Mouse (Mus musculus) CH12.LX (cell line): ENCODE data around the gene Bmp10. TPM values are rescaled to one million over a fixed set of nuclear protein-coding genes. Genes with fewer than 3 reads are reported as not detected.
A peak's percentile ranks its signal among the peaks of the same experiment; 100 is the strongest.

Experiments
- DNase-seq: peaks from one replicate; pipeline ENCODE4 v3.0.0-alpha.2; 2013; ENCODE audit errors: extremely low read depth
- H3K27ac ChIP-seq: 2 replicates; pipeline ENCODE4 v1.5.1; 2012; ENCODE audit warnings: low read depth, mild to moderate bottlenecking, control low read depth, moderate library complexity; ENCODE audit not compliant: insufficient read depth
- H3K27me3 ChIP-seq: replicated peaks from 2 replicates; pipeline ENCODE3; 2012; ENCODE audit warnings: inconsistent platforms
- H3K36me3 ChIP-seq, 2 experiments: replicated peaks in 1 of 2; 2 replicates each; pipeline versions ENCODE3 to v1.6.1; 2012; ENCODE audit warnings: inconsistent platforms in 1 of 2, low read length in 1 of 2, mild to moderate bottlenecking in 1 of 2, mixed read lengths in 1 of 2, moderate library complexity in 1 of 2; ENCODE audit not compliant: control insufficient read depth in 1 of 2, insufficient read depth in 1 of 2
- H3K4me1 ChIP-seq, 2 experiments: 2 replicates each; pipeline ENCODE4 v1.6.1; 2012; ENCODE audit warnings: inconsistent platforms in 1 of 2, moderate library complexity in 1 of 2; ENCODE audit not compliant: insufficient read depth in 2 of 2, control insufficient read depth in 1 of 2
- H3K4me2 ChIP-seq: 2 replicates; pipeline ENCODE4 v1.6.1; 2012; ENCODE audit warnings: low read depth, mild to moderate bottlenecking, control low read depth; ENCODE audit not compliant: poor library complexity, insufficient read depth, severe bottlenecking
- H3K4me3 ChIP-seq, 3 experiments: fragments of 150-350 bp in 1 of 3; sonication (generic) in 1 of 3; replicated peaks in 1 of 3; 2 replicates each; pipeline versions ENCODE3 to v1.5.1; 2011 to 2012; ENCODE audit warnings: low read depth in 2 of 3, low read length in 2 of 3, mild to moderate bottlenecking in 2 of 3, moderate library complexity in 2 of 3, control low read depth in 1 of 3, improper control_type of control experiment in 1 of 3, inconsistent platforms in 1 of 3, mixed read lengths in 1 of 3; ENCODE audit not compliant: poor library complexity in 1 of 3
- H3K79me2 ChIP-seq: replicated peaks from 2 replicates; pipeline ENCODE4 v1.6.1; 2012; ENCODE audit warnings: mild to moderate bottlenecking, moderate library complexity; ENCODE audit not compliant: control insufficient read depth, poor library complexity, insufficient read depth, severe bottlenecking; ENCODE audit errors: extremely low read depth
- H3K9ac ChIP-seq: 2 replicates; pipeline ENCODE4 v1.6.1; 2012; ENCODE audit warnings: low read depth, mild to moderate bottlenecking, control low read depth, moderate library complexity; ENCODE audit not compliant: insufficient read depth
- H3K9me3 ChIP-seq: replicated peaks from 2 replicates; pipeline ENCODE3; 2012; ENCODE audit warnings: low read length, inconsistent platforms, mixed read lengths
- BHLHE40 ChIP-seq: IDR thresholded peaks from 2 replicates; pipeline ENCODE4 v1.6.1; 2011; ENCODE audit warnings: mild to moderate bottlenecking, low read depth, low read length, improper control_type of control experiment
- CHD2 ChIP-seq: IDR thresholded peaks from 2 replicates; pipeline ENCODE4 v1.6.1; 2011; ENCODE audit warnings: low read length, improper control_type of control experiment
- CTCF ChIP-seq, 2 experiments: IDR thresholded peaks in 1 of 2; conservative IDR thresholded peaks in 1 of 2; 2 replicates each; pipeline ENCODE4 v1.5.1; 2011 to 2012; ENCODE audit warnings: low read depth in 2 of 2, low read length in 2 of 2, improper control_type of control experiment in 1 of 2, inconsistent platforms in 1 of 2, mild to moderate bottlenecking in 1 of 2, moderate library complexity in 1 of 2
- EP300 ChIP-seq: IDR thresholded peaks from 2 replicates; pipeline ENCODE4 v1.6.1; 2011; ENCODE audit warnings: low read length, improper control_type of control experiment
- ETS1 ChIP-seq: conservative IDR thresholded peaks from 2 replicates; pipeline ENCODE4 v1.6.1; 2012; ENCODE audit warnings: low read depth, mild to moderate bottlenecking, inconsistent platforms, low read length, improper control_type of control experiment, moderate library complexity
- HCFC1 ChIP-seq: IDR thresholded peaks from 2 replicates; pipeline ENCODE4 v1.6.1; 2012; ENCODE audit warnings: low read depth, mild to moderate bottlenecking, inconsistent platforms, low read length, improper control_type of control experiment
- IRF4 ChIP-seq: IDR thresholded peaks from 2 replicates; pipeline ENCODE4 v1.6.1; 2014; ENCODE audit warnings: low read depth, mild to moderate bottlenecking, inconsistent platforms, low read length, improper control_type of control experiment
- JUN ChIP-seq: IDR thresholded peaks from 2 replicates; pipeline ENCODE4 v1.6.1; 2011; ENCODE audit warnings: low read depth, mild to moderate bottlenecking, low read length, improper control_type of control experiment, moderate library complexity; ENCODE audit not compliant: insufficient read depth
- JUND ChIP-seq: conservative IDR thresholded peaks from 2 replicates; pipeline ENCODE4 v1.6.1; 2011; ENCODE audit warnings: low read depth, low read length, improper control_type of control experiment
- KAT2A ChIP-seq: IDR thresholded peaks from 2 replicates; pipeline ENCODE4 v1.6.1; 2012; ENCODE audit warnings: low read length, improper control_type of control experiment, inconsistent platforms; ENCODE audit not compliant: insufficient replicate concordance
- MAFK ChIP-seq: IDR thresholded peaks from 2 replicates; pipeline ENCODE4 v1.6.1; 2011; ENCODE audit warnings: low read length, improper control_type of control experiment; ENCODE audit not compliant: insufficient replicate concordance
- MEF2A ChIP-seq: IDR thresholded peaks from 2 replicates; pipeline ENCODE4 v1.6.1; 2014; ENCODE audit warnings: low read depth, mild to moderate bottlenecking, inconsistent platforms, low read length, improper control_type of control experiment, borderline replicate concordance
- MYC ChIP-seq: IDR thresholded peaks from 2 replicates; pipeline ENCODE4 v1.6.1; 2011; ENCODE audit warnings: low read depth, mild to moderate bottlenecking, improper control_type of control experiment, low read length
- NRF1 ChIP-seq: IDR thresholded peaks from 2 replicates; pipeline ENCODE4 v1.6.1; 2014; ENCODE audit warnings: low read depth, mild to moderate bottlenecking, inconsistent platforms, low read length, improper control_type of control experiment, moderate library complexity
- POLR2AphosphoS2 ChIP-seq: IDR thresholded peaks from 2 replicates; pipeline ENCODE4 v1.6.1; 2011; ENCODE audit warnings: low read depth, low read length, improper control_type of control experiment
- RCOR1 ChIP-seq: conservative IDR thresholded peaks from 2 replicates; pipeline ENCODE4 v1.6.1; 2012; ENCODE audit warnings: low read depth, mild to moderate bottlenecking, inconsistent platforms, low read length, improper control_type of control experiment
- SIN3A ChIP-seq: IDR thresholded peaks from 2 replicates; pipeline ENCODE4 v1.6.1; 2012; ENCODE audit warnings: low read length, improper control_type of control experiment, inconsistent platforms
- SMC3 ChIP-seq: IDR thresholded peaks from 2 replicates; pipeline ENCODE4 v1.6.1; 2011; ENCODE audit warnings: low read depth, low read length, improper control_type of control experiment
- TBP ChIP-seq: conservative IDR thresholded peaks from 2 replicates; pipeline ENCODE4 v1.6.1; 2011; ENCODE audit warnings: low read depth, low read length, improper control_type of control experiment
- TCF12 ChIP-seq: IDR thresholded peaks from 2 replicates; pipeline ENCODE4 v1.6.1; 2014; ENCODE audit warnings: low read depth, mild to moderate bottlenecking, inconsistent platforms, low read length, improper control_type of control experiment
- UBTF ChIP-seq: IDR thresholded peaks from 2 replicates; pipeline ENCODE4 v1.6.1; 2012; ENCODE audit warnings: low read depth, mild to moderate bottlenecking, inconsistent platforms, low read length, improper control_type of control experiment, moderate library complexity
- dilution Hi-C: fragments of 300-500 bp; cut with MboI; formaldehyde crosslinking; loops from 2 replicates; pipeline ENCODE4 v1.14.3; 2020; ENCODE audit warnings: low sequenced_read_pairs; ENCODE audit not compliant: extremely low pct_unique_long_range_greater_than_20kb, extremely low pct_ligation_motif_present
- in situ Hi-C: fragments of 300-500 bp; cut with MboI; formaldehyde crosslinking; loops from 3 replicates; pipeline ENCODE4 v1.14.3; 2019; ENCODE audit warnings: low sequenced_read_pairs, low pct_ligation_motif_present, low pct_unique_long_range_greater_than_20kb, mixed read lengths
- polyA plus RNA-seq: library from polyadenylated mRNA; unstranded; fragments of >175 nt; gene quantifications from 2 replicates; pipeline ENCODE4 v1.2.1, GENCODE M21; 2012; ENCODE audit warnings: low read depth; ENCODE audit not compliant: insufficient read length
- total RNA-seq, 2 experiments: library from RNA; depleted of rRNA; stranded (reverse); fragments of 300-350 nt in 1 of 2; fragments of >200 nt in 1 of 2; gene quantifications; 2 replicates each; pipeline ENCODE4 v1.2.3; 2012 to 2014

The Bmp10 gene
- total and polyA plus RNA-seq, 3 experiments: not detected

DNA sequence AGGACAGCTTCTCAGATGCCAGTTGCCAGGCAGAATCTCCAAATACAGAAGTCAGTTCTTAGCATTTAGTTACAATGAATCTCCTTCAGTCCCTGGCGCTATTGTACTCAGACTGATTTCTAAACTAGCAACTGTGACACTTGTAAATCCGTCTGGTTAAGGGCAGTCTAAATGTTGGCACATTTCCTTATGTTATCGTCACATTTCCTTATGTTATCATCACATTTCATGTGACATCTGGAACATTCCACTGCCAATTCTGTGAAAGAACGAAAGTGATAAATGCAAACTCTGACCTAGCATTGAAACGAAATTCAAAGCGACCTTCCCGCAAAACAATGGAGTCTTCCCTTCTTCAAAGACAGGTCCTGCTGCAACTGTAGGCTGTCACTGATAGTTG, 16.4 kb downstream of the Bmp10 start:
- no peak overlapping the region for H3K9ac ChIP-seq
- H3K27ac ChIP-seq: no peak overlapping the region
- H3K79me2 ChIP-seq: no peaks in the 10 kb centered on the region
- DNase-seq: no peak
- in situ Hi-C loops (no loop called here), dilution Hi-C loops (no loop called here)
- H3K9me3 ChIP-seq: no peaks in the 10 kb centered on the region
- peaks cover 13% of the 10 kb centered on the region for H3K27me3 ChIP-seq
- H3K4me3 ChIP-seq: no peak overlapping the region
- peaks cover 17 to 49% of the 10 kb centered on the region in 2 experiments for H3K4me1 ChIP-seq
- peak overlapping the region; percentile 85 for H3K4me2 ChIP-seq
- no peaks in the 10 kb centered on the region for H3K36me3 ChIP-seq
- TF ChIP-seq EP300 (peak; percentile 47; the same call in 1 of the 2 replicates), ETS1 (peak; percentile 40; the same call in 1 of the 2 replicates), KAT2A (no peak), BHLHE40 (peak; percentile 69), SMC3 (no peak)

DNA sequence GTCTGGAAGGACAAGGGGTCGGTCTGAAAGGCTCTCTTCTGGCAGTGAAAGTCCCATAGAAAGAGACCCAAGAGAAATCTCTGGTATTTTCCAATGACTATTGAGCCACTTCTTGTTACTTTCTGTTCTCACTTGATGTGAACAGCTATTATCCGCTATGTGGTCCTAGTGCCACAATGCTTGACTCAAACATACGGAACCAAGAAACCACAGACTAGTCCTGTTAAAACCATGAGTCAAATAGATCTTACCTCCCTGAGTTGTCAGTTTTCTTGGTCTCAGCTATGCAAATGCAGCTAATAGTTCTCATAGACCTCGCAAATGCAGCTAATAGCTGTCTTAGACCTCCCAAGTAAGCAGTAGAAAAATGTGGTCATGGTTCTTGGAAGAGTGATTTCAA, 18.4 kb downstream of the Bmp10 start:
- TF ChIP-seq HCFC1 (no peak), JUND (peak; percentile 86), TBP (0 out of 2 replicates have a peak, but pooled peaks have one; percentile 17), ETS1 (peak; percentile 87), MAFK (peak; percentile 96), UBTF (no peak), IRF4 (peak; percentile 96), TCF12 (0 out of 2 replicates have a peak, but pooled peaks have one; percentile 71), JUN (peak; percentile 78), RCOR1 (peak; percentile 91), SIN3A (peak; percentile 75), MYC (peak; percentile 75), EP300 (peak; percentile 94), CHD2 (peak; percentile 37; the same call in 1 of the 2 replicates), BHLHE40 (peak; percentile 86), POLR2AphosphoS2 (no peak), NRF1 (no peak), CTCF (conservative IDR thresholded peaks at IDR 0.05 in 1 of 2, IDR thresholded peaks at IDR 0.05 in 1 of 2; ENCODE audit: low read depth in 2 of 2, low read length in 2 of 2) (no peak), MEF2A (peak; percentile 69)
- Histone ChIP-seq H3K79me2 (no peaks in the 10 kb centered on the region), H3K9ac (no peak overlapping the region), H3K4me2 (peak overlapping the region; percentile 85), H3K4me1 (peaks cover 23 to 69% of the 10 kb centered on the region in 2 experiments), H3K36me3 (no peaks in the 10 kb centered on the region), H3K9me3 (no peaks in the 10 kb centered on the region), H3K4me3 (no peak overlapping the region), H3K27ac (no peak overlapping the region), H3K27me3 (peaks cover 13% of the 10 kb centered on the region)
- peak; percentile 92 for DNase-seq
- dilution Hi-C loops (no loop called here), in situ Hi-C loops (no loop called here)
